Mouse (Mus musculus) liver, adult 2 months (tissue): ENCODE measurements around the gene Pcbp1.

Experiments used
- CTCF ChIP-seq: fragments of 200-500 bp; IDR thresholded peaks from 2 replicates; pipeline ENCODE4 v1.5.1; 2011; ENCODE audit warnings: low read depth, low read length, control low read depth
- POLR2A ChIP-seq: fragments of 200-500 bp; IDR thresholded peaks from 2 replicates; pipeline ENCODE4 v1.6.1; 2011; ENCODE audit warnings: low read length, control low read depth; ENCODE audit not compliant: insufficient read depth; ENCODE audit errors: extremely low read depth

- TF ChIP-seq CTCF (no peak), POLR2A (no peak)
Measured at GRCm38 (mm10) chr6:86509194-86509865, 16.8 kb downstream of the Pcbp1 start.
